Mouse (Mus musculus) kidney, embryonic 14.5 days (tissue): ENCODE results near the gene Cldn19. TPM values are rescaled to one million over a fixed set of nuclear protein-coding genes. Genes with fewer than 3 reads are reported as not detected.
"Not testable (repeated sequence)": the region's sequence is repeated elsewhere in the genome, so short reads cannot be mapped to it uniquely, and the experiment has no call there.

Experiments
- ATAC-seq: fragments of 200-750 bp; cut with Nextera tagmentation; 2 replicates; pipeline ENCODE4 v1.8.0; 2017; ENCODE audit warnings: moderate number of reproducible peaks, mild to moderate bottlenecking, moderate TSS enrichment, moderate library complexity; ENCODE audit not compliant: low FRiP score, low TSS enrichment
- H3K27ac ChIP-seq: fragments of 300-500 bp; sonication (generic); 2 replicates; pipeline ENCODE4 v1.5.1; 2014; ENCODE audit warnings: low read depth, mild to moderate bottlenecking, low read length, moderate library complexity, mixed read lengths
- H3K27me3 ChIP-seq: fragments of 300-500 bp; sonication (generic); 2 replicates; pipeline ENCODE4 v1.6.1; 2014; ENCODE audit warnings: mild to moderate bottlenecking, low read length; ENCODE audit not compliant: control insufficient read depth, insufficient read depth
- H3K36me3 ChIP-seq: fragments of 300-500 bp; sonication (generic); 2 replicates; pipeline ENCODE4 v1.6.1; 2014; ENCODE audit warnings: low read length, mixed read lengths; ENCODE audit not compliant: control insufficient read depth, insufficient read depth
- H3K4me1 ChIP-seq: fragments of 300-500 bp; sonication (generic); 2 replicates; pipeline ENCODE4 v1.6.1; 2014; ENCODE audit warnings: low read length, mixed read lengths; ENCODE audit not compliant: control insufficient read depth, insufficient read depth
- H3K4me2 ChIP-seq: fragments of 300-500 bp; sonication (generic); replicated peaks from 2 replicates; pipeline ENCODE4 v1.6.1; 2014; ENCODE audit warnings: low read depth, mild to moderate bottlenecking, low read length
- H3K4me3 ChIP-seq: fragments of 300-500 bp; sonication (generic); 2 replicates; pipeline ENCODE4 v1.5.1; 2014; ENCODE audit warnings: mild to moderate bottlenecking, low read length
- H3K9ac ChIP-seq: fragments of 300-500 bp; sonication (generic); 2 replicates; pipeline ENCODE4 v1.6.1; 2014; ENCODE audit warnings: low read depth, mild to moderate bottlenecking, low read length, moderate library complexity
- H3K9me3 ChIP-seq: fragments of 300-500 bp; sonication (generic); 2 replicates; pipeline ENCODE4 v1.6.1; 2016; ENCODE audit warnings: low read length; ENCODE audit not compliant: control insufficient read depth
- WGBS: fragments of 180-500 bp; shearing (Covaris S2); extraction: QIAGEN DNeasy Blood & Tissue Kit; methylation state at CpG from one replicate; pipeline ENCODE4 v1.1.7; 2014; 5-methylcytosine and 5-hydroxymethylcytosine counted together
- polyA plus RNA-seq: library from polyadenylated mRNA; unstranded; fragments of >200 nt; fragmentation: Nextera tagmentation; extraction: Ambion mirVana; gene quantifications from 2 replicates; pipeline ENCODE4 v1.2.1, GENCODE M21; 2014

Cldn19 gene
- polyA plus RNA-seq, 1 experiment from 2014 or later, result 10.4 TPM

GRCm38 (mm10) chr4:119261087-119261713, 6.0 kb downstream of the Cldn19 start:
- no peaks in the 10 kb centered on the region for H3K9me3 ChIP-seq
- no peaks in the 10 kb centered on the region for H3K36me3 ChIP-seq
- no peak overlapping the region for H3K4me2 ChIP-seq
- no peak overlapping the region for H3K27ac ChIP-seq
- WGBS, result 43% methylated on average over 7 of the region's 7 CpGs
- H3K9ac ChIP-seq, result no peak overlapping the region
- H3K27me3 ChIP-seq, result no peaks in the 10 kb centered on the region
- H3K4me3 ChIP-seq, result no peak overlapping the region
- ATAC-seq, result no peak
- 0 out of 2 replicates have a peak, but pooled peaks cover 9% of the 10 kb centered on the region for H3K4me1 ChIP-seq

GRCm38 (mm10) chr4:119262483-119262882, 7.3 kb downstream of the Cldn19 start:
- Histone ChIP-seq H3K27ac (no peak overlapping the region), H3K9me3 (no peaks in the 10 kb centered on the region), H3K4me1 (0 out of 2 replicates have a peak, but pooled peaks cover 7% of the 10 kb centered on the region), H3K27me3 (no peaks in the 10 kb centered on the region), H3K9ac (no peak overlapping the region), H3K36me3 (no peaks in the 10 kb centered on the region), H3K4me3 (no peak overlapping the region), H3K4me2 (no peak overlapping the region)
- no peak for ATAC-seq
- 84% methylated on average over 5 of the region's 5 CpGs for WGBS

GRCm38 (mm10) chr4:119263459-119263858, 8.2 kb downstream of the Cldn19 start:
- 79% methylated on average over 3 of the region's 3 CpGs for WGBS
- Histone ChIP-seq H3K27me3 (no peaks in the 10 kb centered on the region), H3K36me3 (no peaks in the 10 kb centered on the region), H3K4me1 (0 out of 2 replicates have a peak, but pooled peaks cover 4% of the 10 kb centered on the region), H3K27ac (no peak overlapping the region), H3K4me3 (no peak overlapping the region), H3K4me2 (no peak overlapping the region), H3K9ac (0 out of 2 replicates have a peak overlapping the region, but pooled peaks have one; percentile 23), H3K9me3 (no peaks in the 10 kb centered on the region)
- ATAC-seq, result no peak

- ATAC-seq, result no peak
- H3K9ac ChIP-seq, result no peak overlapping the region
- no peak overlapping the region for H3K4me3 ChIP-seq
- 73% methylated on average over 13 of the region's 13 CpGs for WGBS
- no peaks in the 10 kb centered on the region for H3K9me3 ChIP-seq
- no peaks in the 10 kb centered on the region for H3K4me1 ChIP-seq
- no peaks in the 10 kb centered on the region for H3K27me3 ChIP-seq
- H3K4me2 ChIP-seq, result no peak overlapping the region
- no peak overlapping the region for H3K27ac ChIP-seq
- peaks cover 13% of the 10 kb centered on the region for H3K36me3 ChIP-seq
Observed at GRCm38 (mm10) chr4:119266606-119267005, 11.4 kb downstream of the Cldn19 start.

- Histone ChIP-seq H3K9me3 (no peaks in the 10 kb centered on the region), H3K4me3 (no peak overlapping the region), H3K27me3 (no peaks in the 10 kb centered on the region), H3K9ac (no peak overlapping the region), H3K36me3 (peaks cover 88% of the 10 kb centered on the region), H3K27ac (no peak overlapping the region), H3K4me1 (no peaks in the 10 kb centered on the region), H3K4me2 (no peak overlapping the region)
- WGBS, result 82% methylated on average over 1 of the region's 1 CpGs
- no peak for ATAC-seq
Observed at GRCm38 (mm10) chr4:119274627-119275026, 19.4 kb downstream of the Cldn19 start.

- Histone ChIP-seq H3K4me1 (no peaks in the 10 kb centered on the region), H3K4me2 (no peak overlapping the region), H3K27ac (no peak overlapping the region; the same call in 1 of the 2 replicates), H3K9ac (no peak overlapping the region), H3K9me3 (no peaks in the 10 kb centered on the region), H3K4me3 (no peak overlapping the region), H3K27me3 (no peaks in the 10 kb centered on the region), H3K36me3 (peaks cover 90% of the 10 kb centered on the region)
- WGBS, result 84% methylated on average over 2 of the region's 2 CpGs
- ATAC-seq, result no peak
Observed at GRCm38 (mm10) chr4:119275226-119275625, 20.0 kb downstream of the Cldn19 start.

GRCm38 (mm10) chr4:119275726-119276125, 20.5 kb downstream of the Cldn19 start:
- WGBS, result 88% methylated on average over 1 of the region's 2 CpGs
- Histone ChIP-seq H3K4me1 (no peaks in the 10 kb centered on the region), H3K27me3 (no peaks in the 10 kb centered on the region), H3K36me3 (peaks cover 92% of the 10 kb centered on the region), H3K27ac (no peak overlapping the region; the same call in 1 of the 2 replicates), H3K9me3 (no peaks in the 10 kb centered on the region), H3K9ac (no peak overlapping the region), H3K4me3 (no peak overlapping the region), H3K4me2 (no peak overlapping the region)
- no peak for ATAC-seq

GRCm38 (mm10) chr4:119278784-119279183, 23.6 kb downstream of the Cldn19 start:
- not testable (repeated sequence) for H3K9me3 ChIP-seq, H3K9ac ChIP-seq, H3K4me2 ChIP-seq, H3K4me1 ChIP-seq, H3K27me3 ChIP-seq, H3K27ac ChIP-seq, H3K4me3 ChIP-seq, ATAC-seq
- peaks cover 95% of the 10 kb centered on the region for H3K36me3 ChIP-seq
- 95% methylated on average over 15 of the region's 15 CpGs for WGBS

GRCm38 (mm10) chr4:119284861-119285260, 29.6 kb downstream of the Cldn19 start:
- 74% methylated on average over 1 of the region's 1 CpGs for WGBS
- no peak for ATAC-seq
- H3K4me1 ChIP-seq, result no peaks in the 10 kb centered on the region
- H3K4me3 ChIP-seq, result no peak overlapping the region
- no peaks in the 10 kb centered on the region for H3K9me3 ChIP-seq
- H3K27ac ChIP-seq, result no peak overlapping the region
- H3K36me3 ChIP-seq, result peaks cover 77% of the 10 kb centered on the region
- H3K27me3 ChIP-seq, result no peaks in the 10 kb centered on the region
- H3K4me2 ChIP-seq, result no peak overlapping the region
- H3K9ac ChIP-seq, result no peak overlapping the region
